Mouse (Mus musculus) left cerebral cortex, postnatal 4 days (tissue): ENCODE measurements around the gene Pmm1. TPM values are rescaled to one million over a fixed set of nuclear protein-coding genes. Genes with fewer than 3 reads are reported as not detected.
A peak's percentile ranks its signal among the peaks of the same experiment; 100 is the strongest.

ENCODE experiments used
- DNase-seq: peaks from one replicate; pipeline ENCODE4 v3.0.0-alpha.2; 2022
- intact Hi-C: fragments of 180-260 bp; cut with DNase I; formaldehyde crosslinking; loops from one replicate; pipeline ENCODE4 v1.15.1; 2025
- total RNA-seq, 2 experiments: library from RNA; stranded (reverse); gene quantifications; 2 replicates each; pipeline ENCODE4 v1.2.3; 2021

Pmm1 gene
- total RNA-seq, 2 experiments from 2014 or later, result 138 to 140 TPM

GRCm38 (mm10) chr15:81957598-81957997, 3.1 kb downstream of the Pmm1 start:
- DNase-seq, result no peak
- intact Hi-C loops, result no loop called here

- DNase-seq, result peak; percentile 55
- intact Hi-C loops, result no loop called here
Measured at GRCm38 (mm10) chr15:81956457-81956856, 4.3 kb downstream of the Pmm1 start.

GRCm38 (mm10) chr15:81955414-81955813, 5.3 kb downstream of the Pmm1 start:
- DNase-seq, result no peak
- intact Hi-C loops, result no loop called here

GRCm38 (mm10) chr15:81954716-81955115, 6.0 kb downstream of the Pmm1 start:
- intact Hi-C loops, result no loop called here
- DNase-seq, result no peak

- no peak for DNase-seq
Measured at GRCm38 (mm10) chr15:81954151-81954583, 6.6 kb downstream of the Pmm1 start.

GRCm38 (mm10) chr15:81952310-81952709, 8.4 kb downstream of the Pmm1 start:
- intact Hi-C loops, result no loop called here
- no peak for DNase-seq

More at GRCm38 (mm10) chr15:81954151-81954583, 6.6 kb downstream of the Pmm1 start:
- intact Hi-C loops, result no loop called here

GRCm38 (mm10) chr15:81951159-81951558, 9.6 kb downstream of the Pmm1 start:
- no peak for DNase-seq
- intact Hi-C loops, result no loop called here

GRCm38 (mm10) chr15:81950716-81951115, 10.0 kb downstream of the Pmm1 start:
- intact Hi-C loops, result no loop called here
- no peak for DNase-seq

- no peak for DNase-seq
- intact Hi-C loops, result no loop called here
Measured at GRCm38 (mm10) chr15:81949476-81950131, 11.1 kb downstream of the Pmm1 start.

- intact Hi-C loops, result no loop called here
Measured at GRCm38 (mm10) chr15:81949076-81949475, 11.7 kb downstream of the Pmm1 start.

GRCm38 (mm10) chr15:81943176-81943749, 17.5 kb downstream of the Pmm1 start:
- intact Hi-C loops, result no loop called here
- no peak for DNase-seq

More at GRCm38 (mm10) chr15:81949076-81949475, 11.7 kb downstream of the Pmm1 start:
- no peak for DNase-seq

- intact Hi-C loops, result no loop called here
- no peak for DNase-seq
Measured at GRCm38 (mm10) chr15:81941010-81941409, 19.7 kb downstream of the Pmm1 start.

GRCm38 (mm10) chr15:81940219-81940618, 20.5 kb downstream of the Pmm1 start:
- DNase-seq, result no peak
- intact Hi-C loops, result no loop called here

- intact Hi-C loops, result no loop called here
Measured at GRCm38 (mm10) chr15:81939774-81940173, 21.0 kb downstream of the Pmm1 start.

GRCm38 (mm10) chr15:81939157-81939715, 21.5 kb downstream of the Pmm1 start:
- DNase-seq, result no peak
- intact Hi-C loops, result no loop called here

More at GRCm38 (mm10) chr15:81939774-81940173, 21.0 kb downstream of the Pmm1 start:
- no peak for DNase-seq

- intact Hi-C loops, result no loop called here
- peak; percentile 76 for DNase-seq
Measured at GRCm38 (mm10) chr15:81938246-81938645, 22.5 kb downstream of the Pmm1 start.

- intact Hi-C loops, result no loop called here
- DNase-seq, result peak; percentile 68
Measured at GRCm38 (mm10) chr15:81937098-81937972, 23.4 kb downstream of the Pmm1 start.

- intact Hi-C loops, result no loop called here
Measured at GRCm38 (mm10) chr15:81936679-81937078, 24.1 kb downstream of the Pmm1 start, which contains the start of gene Csdc2. Csdc2 (plus strand) TSS chr15:81936759.

GRCm38 (mm10) chr15:81935869-81936637, 24.7 kb downstream of the Pmm1 start:
- no peak for DNase-seq
- intact Hi-C loops, result no loop called here

More at GRCm38 (mm10) chr15:81936679-81937078, 24.1 kb downstream of the Pmm1 start, which contains the start of gene Csdc2:
- peak; percentile 44 for DNase-seq

- intact Hi-C loops, result no loop called here
- DNase-seq, result no peak
Measured at GRCm38 (mm10) chr15:81933986-81934385, 26.7 kb downstream of the Pmm1 start.
